Mouse (Mus musculus) liver, embryonic 16.5 days (tissue): ENCODE measurements around the gene Angel1. TPM values are rescaled to one million over a fixed set of nuclear protein-coding genes. Genes with fewer than 3 reads are reported as not detected.

Experiments
- ATAC-seq: fragments of 200-750 bp; cut with Nextera tagmentation; 2 replicates; pipeline ENCODE4 v1.8.0; 2017; ENCODE audit warnings: low read depth, mild to moderate bottlenecking, moderate number of reproducible peaks, moderate library complexity
- H3K27ac ChIP-seq: fragments of 300-500 bp; sonication (generic); 2 replicates; pipeline ENCODE4 v1.5.1; 2014; ENCODE audit warnings: mild to moderate bottlenecking, low read length
- H3K27me3 ChIP-seq: fragments of 300-500 bp; sonication (generic); 2 replicates; pipeline ENCODE4 v1.6.1; 2014; ENCODE audit warnings: low read depth, low read length, mixed read lengths; ENCODE audit not compliant: control insufficient read depth, insufficient read depth
- H3K36me3 ChIP-seq: fragments of 300-500 bp; sonication (generic); 2 replicates; pipeline ENCODE4 v1.6.1; 2014; ENCODE audit warnings: mild to moderate bottlenecking; ENCODE audit not compliant: control insufficient read depth, insufficient read depth
- H3K4me1 ChIP-seq: fragments of 300-500 bp; sonication (generic); 2 replicates; pipeline ENCODE4 v1.6.1; 2014; ENCODE audit warnings: low read depth, low read length, mixed read lengths; ENCODE audit not compliant: control insufficient read depth
- H3K4me2 ChIP-seq: fragments of 300-500 bp; sonication (generic); 2 replicates; pipeline ENCODE4 v1.6.1; 2014; ENCODE audit warnings: low read depth, low read length, mixed read lengths
- H3K4me3 ChIP-seq: fragments of 300-500 bp; sonication (generic); 2 replicates; pipeline ENCODE4 v1.5.1; 2014; ENCODE audit warnings: low read depth, mild to moderate bottlenecking, low read length
- H3K9ac ChIP-seq: fragments of 300-500 bp; sonication (generic); 2 replicates; pipeline ENCODE4 v1.6.1; 2014; ENCODE audit warnings: low read depth, low read length
- H3K9me3 ChIP-seq: fragments of 300-500 bp; sonication (generic); replicated peaks from 2 replicates; pipeline ENCODE4 v1.6.1; 2016; ENCODE audit warnings: low read length; ENCODE audit not compliant: control insufficient read depth
- WGBS: fragments of 180-500 bp; shearing (Covaris S2); extraction: QIAGEN DNeasy Blood & Tissue Kit; methylation state at CpG from one replicate; pipeline ENCODE4 v1.1.7; 2014; ENCODE audit not compliant: insufficient replicate concordance; 5-methylcytosine and 5-hydroxymethylcytosine counted together
- polyA plus RNA-seq: library from polyadenylated mRNA; unstranded; fragments of >200 nt; fragmentation: Nextera tagmentation; extraction: Ambion mirVana; gene quantifications from 2 replicates; pipeline ENCODE4 v1.2.1, GENCODE M21; 2015

Gene Angel1
- polyA plus RNA-seq, 1 experiment from 2014 or later, result 1.2 TPM

GRCm38 (mm10) chr12:86767868-86768631 lies 41.8 kb upstream of the Angel1 start:
- no peak for ATAC-seq
- no peak overlapping the region for H3K4me3 ChIP-seq
- H3K4me2 ChIP-seq, result no peak overlapping the region
- WGBS, result 38% methylated on average over 20 of the region's 20 CpGs
- H3K9ac ChIP-seq, result no peak overlapping the region
- no peaks in the 10 kb centered on the region for H3K9me3 ChIP-seq
- H3K4me1 ChIP-seq, result no peaks in the 10 kb centered on the region
- no peak overlapping the region for H3K27ac ChIP-seq
- no peaks in the 10 kb centered on the region for H3K27me3 ChIP-seq
- H3K36me3 ChIP-seq, result no peaks in the 10 kb centered on the region

DNA sequence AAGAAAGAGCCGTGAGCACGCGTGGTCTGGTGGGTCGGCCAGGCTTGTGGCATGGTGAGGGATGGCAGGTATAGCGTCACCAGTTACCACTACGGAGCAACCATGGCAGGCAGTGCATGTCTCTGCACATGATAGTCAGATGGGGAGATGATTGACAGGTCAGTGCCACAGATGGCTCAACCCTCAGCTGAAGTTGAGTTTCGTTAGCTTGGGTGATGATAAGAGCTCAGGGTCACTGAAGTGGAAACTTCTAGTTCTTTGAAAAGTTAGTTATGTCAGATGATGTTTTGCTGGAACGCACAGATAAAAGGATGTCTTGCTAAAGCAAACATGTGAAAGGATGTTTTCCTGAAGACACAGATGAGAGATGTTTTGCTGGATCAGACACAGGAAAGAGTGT lies 40.2 kb upstream of the Angel1 start:
- Histone ChIP-seq H3K36me3 (no peaks in the 10 kb centered on the region), H3K4me3 (no peak overlapping the region), H3K27me3 (no peaks in the 10 kb centered on the region), H3K9me3 (no peaks in the 10 kb centered on the region), H3K4me1 (no peaks in the 10 kb centered on the region), H3K4me2 (no peak overlapping the region), H3K27ac (no peak overlapping the region), H3K9ac (no peak overlapping the region)
- WGBS, result 70% methylated on average over 8 of the region's 8 CpGs
- no peak for ATAC-seq

DNA sequence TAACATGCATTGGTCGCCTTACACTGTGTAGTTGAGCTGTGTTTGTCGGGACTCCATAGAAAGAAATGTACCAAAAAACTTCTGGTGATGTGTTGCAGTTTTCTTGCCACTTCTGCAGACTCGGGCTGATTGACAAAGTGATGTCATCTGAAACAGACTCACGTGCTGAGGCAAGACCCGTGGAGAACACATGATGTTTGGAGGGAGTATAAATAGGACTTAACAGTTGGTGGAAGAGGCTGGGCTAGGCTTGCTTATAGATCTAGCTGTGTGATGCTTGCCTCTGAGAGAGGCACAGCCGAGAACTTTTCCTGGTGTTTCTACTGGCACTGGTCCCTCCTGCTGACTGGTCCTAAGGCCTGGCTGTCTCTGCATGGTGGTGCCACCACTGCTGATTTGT lies 37.8 kb upstream of the Angel1 start:
- Histone ChIP-seq H3K9me3 (no peaks in the 10 kb centered on the region), H3K4me3 (no peak overlapping the region), H3K36me3 (no peaks in the 10 kb centered on the region), H3K4me1 (no peaks in the 10 kb centered on the region), H3K9ac (no peak overlapping the region), H3K4me2 (no peak overlapping the region), H3K27ac (no peak overlapping the region), H3K27me3 (no peaks in the 10 kb centered on the region)
- no peak for ATAC-seq
- 47% methylated on average over 6 of the region's 6 CpGs for WGBS

GRCm38 (mm10) chr12:86761036-86761435 lies 34.8 kb upstream of the Angel1 start:
- Histone ChIP-seq H3K4me1 (no peaks in the 10 kb centered on the region), H3K4me2 (no peak overlapping the region), H3K27ac (no peak overlapping the region), H3K36me3 (no peaks in the 10 kb centered on the region), H3K27me3 (no peaks in the 10 kb centered on the region), H3K9me3 (no peaks in the 10 kb centered on the region), H3K4me3 (no peak overlapping the region), H3K9ac (no peak overlapping the region)
- 69% methylated on average over 13 of the region's 13 CpGs for WGBS
- no peak for ATAC-seq

- H3K9ac ChIP-seq, result no peak within 1 kb of the TSS
- H3K4me3 ChIP-seq, result no peak within 1 kb of the TSS
- no peaks in the 10 kb centered on the region for H3K4me1 ChIP-seq
- H3K9me3 ChIP-seq, result no peaks in the 10 kb centered on the region
- no peaks in the 10 kb centered on the region for H3K36me3 ChIP-seq
- no peak for ATAC-seq
- H3K27me3 ChIP-seq, result no peaks in the 10 kb centered on the region
- WGBS, result 69% methylated on average over 8 of the region's 8 CpGs
- no peak within 1 kb of the TSS for H3K27ac ChIP-seq
- H3K4me2 ChIP-seq, result no peak within 1 kb of the TSS
Observed at GRCm38 (mm10) chr12:86734319-86734810, 8.1 kb upstream of the Angel1 start, which contains the start of gene Lrrc74a. Gene Lrrc74a (plus strand): TSS chr12:86734369.

GRCm38 (mm10) chr12:86725706-86726105 lies 554 bp downstream of the Angel1 start:
- H3K36me3 ChIP-seq, result no peaks in the 10 kb centered on the region
- ATAC-seq, result peak; percentile 3; the same call in 1 of the 2 replicates
- peak overlapping the region; percentile 60 for H3K9ac ChIP-seq
- H3K4me3 ChIP-seq, result peak overlapping the region; percentile 66
- peak overlapping the region; percentile 98 for H3K4me2 ChIP-seq
- H3K9me3 ChIP-seq, result no peaks in the 10 kb centered on the region
- peaks cover 4% of the 10 kb centered on the region for H3K4me1 ChIP-seq
- WGBS, result under 1% methylated on average over 19 of the region's 19 CpGs
- no peaks in the 10 kb centered on the region for H3K27me3 ChIP-seq
- H3K27ac ChIP-seq, result no peak overlapping the region

DNA sequence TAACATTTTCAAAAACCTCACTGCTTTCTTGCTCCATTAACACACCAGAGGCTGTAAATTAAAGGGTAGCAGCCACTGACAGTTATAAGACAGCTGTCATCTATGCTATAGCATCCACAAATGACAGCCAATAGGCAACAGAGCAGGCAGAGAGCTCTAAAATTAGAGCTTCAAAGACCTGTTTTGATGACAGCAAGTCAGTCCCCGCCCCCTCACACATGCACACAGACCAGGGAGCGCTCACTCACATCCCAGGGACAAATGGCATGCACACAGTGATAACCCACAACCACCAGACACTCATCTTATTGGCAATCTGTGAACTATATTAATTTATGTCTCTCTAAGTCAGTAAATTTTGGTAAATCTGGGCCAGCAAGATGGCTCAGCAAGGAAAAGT lies 2.0 kb downstream of the Angel1 start:
- H3K4me1 ChIP-seq, result peaks cover 4% of the 10 kb centered on the region
- H3K4me2 ChIP-seq, result no peak overlapping the region
- H3K4me3 ChIP-seq, result no peak overlapping the region
- no peaks in the 10 kb centered on the region for H3K27me3 ChIP-seq
- H3K36me3 ChIP-seq, result no peaks in the 10 kb centered on the region
- 68% methylated on average over 2 of the region's 2 CpGs for WGBS
- no peak for ATAC-seq
- H3K9me3 ChIP-seq, result no peaks in the 10 kb centered on the region
- no peak overlapping the region for H3K27ac ChIP-seq
- H3K9ac ChIP-seq, result no peak overlapping the region

- H3K9ac ChIP-seq, result no peak overlapping the region
- no peaks in the 10 kb centered on the region for H3K9me3 ChIP-seq
- H3K4me1 ChIP-seq, result peaks cover 4% of the 10 kb centered on the region
- WGBS, result 63% methylated on average over 5 of the region's 5 CpGs
- no peak overlapping the region for H3K4me2 ChIP-seq
- no peaks in the 10 kb centered on the region for H3K36me3 ChIP-seq
- H3K27ac ChIP-seq, result no peak overlapping the region
- no peak for ATAC-seq
- H3K4me3 ChIP-seq, result no peak overlapping the region
- no peaks in the 10 kb centered on the region for H3K27me3 ChIP-seq
Observed at GRCm38 (mm10) chr12:86721453-86721852, 4.8 kb downstream of the Angel1 start.

DNA sequence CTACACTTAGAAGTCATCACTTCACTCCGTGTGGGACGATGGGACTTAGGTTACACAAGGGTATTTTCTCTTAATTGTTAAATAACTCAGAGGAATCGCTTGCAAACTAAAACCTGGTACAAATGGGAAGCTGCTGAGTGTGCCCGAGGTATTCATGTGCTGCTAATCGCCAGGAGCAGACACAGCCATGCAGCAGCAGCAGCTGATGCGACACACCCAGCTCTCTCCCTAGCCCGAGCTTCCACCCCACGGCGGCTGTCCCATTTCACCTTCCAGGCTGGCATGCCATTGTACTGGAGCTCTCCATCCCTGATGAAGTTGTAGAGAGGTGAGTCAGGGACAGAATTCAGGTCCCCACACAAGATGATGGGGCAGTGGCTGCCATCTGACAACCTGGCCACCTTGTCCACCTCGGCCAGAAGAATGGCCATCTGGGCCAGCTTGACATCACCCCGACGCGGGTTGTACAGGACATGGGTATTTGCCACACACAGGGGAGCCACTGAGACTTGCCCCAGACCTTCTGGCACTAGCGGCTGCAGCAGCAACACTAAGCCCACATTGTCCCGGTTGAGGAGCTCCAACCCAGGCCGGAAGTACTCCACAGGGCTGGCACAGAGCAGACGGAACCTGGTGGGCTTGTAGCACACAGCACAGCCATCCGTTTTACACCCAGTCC lies 6.2 kb downstream of the Angel1 start:
- no peak for ATAC-seq
- H3K4me3 ChIP-seq, result no peak overlapping the region
- H3K9ac ChIP-seq, result no peak overlapping the region
- no peaks in the 10 kb centered on the region for H3K27me3 ChIP-seq
- H3K27ac ChIP-seq, result no peak overlapping the region
- H3K36me3 ChIP-seq, result no peaks in the 10 kb centered on the region
- no peaks in the 10 kb centered on the region for H3K4me1 ChIP-seq
- 69% methylated on average over 18 of the region's 18 CpGs for WGBS
- H3K9me3 ChIP-seq, result no peaks in the 10 kb centered on the region
- H3K4me2 ChIP-seq, result no peak overlapping the region
